Mouse (Mus musculus) lung, postnatal 0 days (tissue): ENCODE measurements at regions not wholly inside any gene's neighbourhood (a gene's known extent, or its start where the extent isn't known, plus 50 kb on each side); places are given as distances from the start of the nearest gene placed in this dataset.
A peak's percentile ranks its signal among the peaks of the same experiment; 100 is the strongest.

Source experiments
- ATAC-seq: fragments of 200-750 bp; cut with Nextera tagmentation; 2 replicates; pipeline ENCODE4 v1.8.0; 2017; ENCODE audit warnings: moderate library complexity
- DNase-seq: peaks from one replicate; pipeline ENCODE4 v3.0.0-alpha.2; 2016; ENCODE audit warnings: low spot score
- H3K27ac ChIP-seq: fragments of 300-500 bp; sonication (generic); 2 replicates; pipeline ENCODE4 v1.5.1; 2014; ENCODE audit warnings: antibody characterized with exemption, mild to moderate bottlenecking, low read length, mixed read lengths
- H3K27me3 ChIP-seq: fragments of 300-500 bp; sonication (generic); replicated peaks from 2 replicates; pipeline ENCODE4 v1.6.1; 2014; ENCODE audit warnings: low read length, mixed read lengths; ENCODE audit not compliant: insufficient read depth
- H3K36me3 ChIP-seq: fragments of 300-500 bp; sonication (generic); 2 replicates; pipeline ENCODE4 v1.6.1; 2014; ENCODE audit warnings: low read length, mixed read lengths; ENCODE audit not compliant: insufficient read depth
- H3K4me1 ChIP-seq: fragments of 300-500 bp; sonication (generic); 2 replicates; pipeline ENCODE4 v1.6.1; 2014; ENCODE audit warnings: antibody characterized with exemption, low read depth, low read length, mixed read lengths; ENCODE audit not compliant: insufficient read depth
- H3K4me2 ChIP-seq: fragments of 300-500 bp; sonication (generic); replicated peaks from 2 replicates; pipeline ENCODE4 v1.6.1; 2014; ENCODE audit warnings: low read depth, mild to moderate bottlenecking, low read length, moderate library complexity, mixed read lengths
- H3K4me3 ChIP-seq: fragments of 300-500 bp; sonication (generic); 2 replicates; pipeline ENCODE4 v1.5.1; 2014; ENCODE audit warnings: low read depth, low read length
- H3K9ac ChIP-seq: fragments of 300-500 bp; sonication (generic); replicated peaks from 2 replicates; pipeline ENCODE4 v1.6.1; 2014; ENCODE audit warnings: low read depth, mild to moderate bottlenecking
- H3K9me3 ChIP-seq: fragments of 300-500 bp; sonication (generic); 2 replicates; pipeline ENCODE4 v1.6.1; 2016; ENCODE audit warnings: low read length, mixed read lengths
- CTCF ChIP-seq: IDR thresholded peaks from 2 replicates; pipeline ENCODE4 v1.5.1; 2016; ENCODE audit warnings: antibody characterized with exemption, mild to moderate bottlenecking
- EP300 ChIP-seq: IDR thresholded peaks from 2 replicates; pipeline ENCODE4 v1.6.1; 2016; ENCODE audit warnings: antibody characterized with exemption, mild to moderate bottlenecking, control low read depth
- WGBS: fragments of 180-500 bp; shearing (Covaris S2); extraction: QIAGEN DNeasy Blood & Tissue Kit; methylation state at CpG from one replicate; pipeline ENCODE4 v1.1.7; 2014; 5-methylcytosine and 5-hydroxymethylcytosine counted together

GRCm38 (mm10) chr12:10135915-10136314 is 233.9 kb upstream of the Nt5c1b start:
- H3K4me3 ChIP-seq, result no peak overlapping the region
- H3K36me3 ChIP-seq, result no peaks in the 10 kb centered on the region
- no peaks in the 10 kb centered on the region for H3K4me1 ChIP-seq
- WGBS, result 4% methylated on average over 2 of the region's 2 CpGs
- H3K9ac ChIP-seq, result no peak overlapping the region
- no peaks in the 10 kb centered on the region for H3K27me3 ChIP-seq
- no peak for TF ChIP-seq EP300
- TF ChIP-seq CTCF, result no peak
- no peaks in the 10 kb centered on the region for H3K9me3 ChIP-seq
- DNase-seq, result no peak
- H3K27ac ChIP-seq, result no peak overlapping the region
- H3K4me2 ChIP-seq, result no peak overlapping the region
- ATAC-seq, result no peak

GRCm38 (mm10) chr12:10140131-10140530 is 229.6 kb upstream of the Nt5c1b start:
- Histone ChIP-seq H3K27ac (no peak overlapping the region), H3K4me3 (no peak overlapping the region), H3K36me3 (no peaks in the 10 kb centered on the region), H3K27me3 (no peaks in the 10 kb centered on the region), H3K4me1 (no peaks in the 10 kb centered on the region), H3K4me2 (no peak overlapping the region), H3K9me3 (no peaks in the 10 kb centered on the region), H3K9ac (no peak overlapping the region)
- ATAC-seq (no peak), DNase-seq (no peak)
- TF ChIP-seq EP300, result no peak

GRCm38 (mm10) chr12:10160837-10161236 is 208.9 kb upstream of the Nt5c1b start:
- Histone ChIP-seq H3K4me3 (no peak overlapping the region), H3K9ac (no peak overlapping the region), H3K4me2 (no peak overlapping the region), H3K27ac (no peak overlapping the region), H3K4me1 (no peaks in the 10 kb centered on the region), H3K27me3 (no peaks in the 10 kb centered on the region), H3K9me3 (no peaks in the 10 kb centered on the region), H3K36me3 (no peaks in the 10 kb centered on the region)
- TF ChIP-seq EP300, result no peak
- TF ChIP-seq CTCF, result no peak
- DNase-seq (no peak), ATAC-seq (no peak)
- 43% methylated on average over 1 of the region's 1 CpGs for WGBS

GRCm38 (mm10) chr12:10168042-10168441 is 201.7 kb upstream of the Nt5c1b start:
- no peaks in the 10 kb centered on the region for H3K4me1 ChIP-seq
- H3K36me3 ChIP-seq, result no peaks in the 10 kb centered on the region
- no peak overlapping the region for H3K4me2 ChIP-seq
- ATAC-seq (peak; percentile 87), DNase-seq (peak; percentile 72)
- no peak for TF ChIP-seq CTCF
- TF ChIP-seq EP300, result 0 out of 2 replicates have a peak, but pooled peaks have one; percentile 28
- no peak overlapping the region for H3K27ac ChIP-seq
- no peak overlapping the region for H3K4me3 ChIP-seq
- no peak overlapping the region for H3K9ac ChIP-seq
- H3K9me3 ChIP-seq, result no peaks in the 10 kb centered on the region
- no peaks in the 10 kb centered on the region for H3K27me3 ChIP-seq

- Histone ChIP-seq H3K4me1 (no peaks in the 10 kb centered on the region), H3K27ac (no peak overlapping the region), H3K9ac (no peak overlapping the region), H3K4me3 (no peak overlapping the region), H3K4me2 (no peak overlapping the region), H3K27me3 (no peaks in the 10 kb centered on the region), H3K9me3 (no peaks in the 10 kb centered on the region), H3K36me3 (no peaks in the 10 kb centered on the region)
- TF ChIP-seq EP300 (no peak), CTCF (no peak)
- ATAC-seq (no peak), DNase-seq (no peak)
Observed at GRCm38 (mm10) chr12:10168581-10168980, 201.2 kb upstream of the Nt5c1b start.

GRCm38 (mm10) chr12:10178718-10179117 is 191.1 kb upstream of the Nt5c1b start:
- Histone ChIP-seq H3K4me2 (no peak overlapping the region), H3K27ac (no peak overlapping the region), H3K4me3 (no peak overlapping the region), H3K9me3 (no peaks in the 10 kb centered on the region), H3K9ac (no peak overlapping the region), H3K27me3 (no peaks in the 10 kb centered on the region), H3K4me1 (no peaks in the 10 kb centered on the region), H3K36me3 (no peaks in the 10 kb centered on the region)
- DNase-seq (no peak), ATAC-seq (no peak)
- 93% methylated on average over 4 of the region's 4 CpGs for WGBS
- no peak for TF ChIP-seq EP300
- TF ChIP-seq CTCF, result no peak

GRCm38 (mm10) chr12:10179147-10179814 is 190.5 kb upstream of the Nt5c1b start:
- DNase-seq (no peak), ATAC-seq (no peak)
- 87% methylated on average over 1 of the region's 1 CpGs for WGBS
- H3K9me3 ChIP-seq, result no peaks in the 10 kb centered on the region
- no peak overlapping the region for H3K4me2 ChIP-seq
- TF ChIP-seq EP300 (no peak), CTCF (no peak)
- no peaks in the 10 kb centered on the region for H3K36me3 ChIP-seq
- no peaks in the 10 kb centered on the region for H3K27me3 ChIP-seq
- H3K9ac ChIP-seq, result no peak overlapping the region
- no peaks in the 10 kb centered on the region for H3K4me1 ChIP-seq
- H3K27ac ChIP-seq, result no peak overlapping the region
- no peak overlapping the region for H3K4me3 ChIP-seq
